Mouse (Mus musculus): ENCODE measurements around the gene Papln.

DNA sequence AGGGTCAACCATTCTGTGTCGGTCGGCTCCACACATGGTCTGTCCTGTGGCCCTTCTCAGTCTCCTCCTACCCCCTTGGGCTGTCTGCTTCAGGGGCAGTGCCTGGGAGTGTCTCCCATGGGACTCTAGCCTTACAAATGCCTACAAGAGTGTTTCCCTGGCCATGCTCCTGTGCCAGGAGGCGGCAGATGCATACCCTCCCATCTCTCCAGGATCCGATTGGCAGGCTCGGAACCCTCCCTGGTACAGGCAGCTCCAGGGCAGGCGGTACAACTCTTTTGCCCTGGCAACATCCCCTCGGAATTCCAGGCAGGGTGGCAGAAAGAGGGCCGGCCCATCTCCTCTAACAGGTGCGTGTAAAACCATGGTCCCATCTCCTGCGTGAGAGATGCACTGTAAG is 19.2 kb downstream of the Papln start:
- TF ChIP-seq USF1 (IDR thresholded peaks at IDR 0.05; ENCODE audit: low read depth, low read length) (no peak), ZMIZ1 (IDR thresholded peaks at IDR 0.05; ENCODE audit: low read depth, low read length) (no peak), MAX (IDR thresholded peaks at IDR 0.05; ENCODE audit: low read length) (no peak), POLR2AphosphoS2 (IDR thresholded peaks at IDR 0.05; ENCODE audit: low read depth, low read length) (no peak), CHD2 (IDR thresholded peaks at IDR 0.05; ENCODE audit: low read length) (no peak), CHD1 (IDR thresholded peaks at IDR 0.05; ENCODE audit: low read depth, low read length) (no peak), TCF12 (IDR thresholded peaks at IDR 0.05; ENCODE audit: low read depth, low read length) (no peak), TBP (conservative IDR thresholded peaks at IDR 0.05; ENCODE audit: low read depth, low read length) (no peak), ETS1 (conservative IDR thresholded peaks at IDR 0.05; ENCODE audit: low read depth, low read length) (no peak), MEF2A (IDR thresholded peaks at IDR 0.05; ENCODE audit: borderline replicate concordance, low read depth, low read length) (no peak), BHLHE40 (IDR thresholded peaks at IDR 0.05; ENCODE audit: low read depth, low read length) (no peak), MAFK (IDR thresholded peaks at IDR 0.05; ENCODE audit: insufficient replicate concordance, low read length) (no peak), POLR2A (IDR thresholded peaks at IDR 0.05; ENCODE audit: low read depth, low read length) (no peak), CTCF (conservative IDR thresholded peaks at IDR 0.05 in 1 of 2, IDR thresholded peaks at IDR 0.05 in 1 of 2; ENCODE audit: low read depth in 2 of 2, low read length in 2 of 2) (no peak)

Measured in CH12.LX (cell line).